Mouse (Mus musculus) stomach, postnatal 0 days (tissue): ENCODE measurements around the gene Manea. TPM values are rescaled to one million over a fixed set of nuclear protein-coding genes. Genes with fewer than 3 reads are reported as not detected.

Source experiments
- ATAC-seq: fragments of 200-750 bp; cut with Nextera tagmentation; 2 replicates; pipeline ENCODE4 v1.8.0; 2017; ENCODE audit not compliant: low FRiP score, low TSS enrichment
- DNase-seq: peaks from one replicate; pipeline ENCODE4 v3.0.0-alpha.2; 2016; ENCODE audit warnings: low spot score
- H3K27ac ChIP-seq: fragments of 300-500 bp; sonication (generic); replicated peaks from 2 replicates; pipeline ENCODE4 v1.5.1; 2014; ENCODE audit warnings: mild to moderate bottlenecking, control low read depth
- H3K27me3 ChIP-seq: fragments of 300-500 bp; sonication (generic); 2 replicates; pipeline ENCODE4 v1.6.1; 2014; ENCODE audit warnings: low read length; ENCODE audit not compliant: control insufficient read depth, insufficient read depth
- H3K36me3 ChIP-seq: fragments of 300-500 bp; sonication (generic); 2 replicates; pipeline ENCODE4 v1.6.1; 2014; ENCODE audit warnings: low read length, mixed read lengths; ENCODE audit not compliant: control insufficient read depth, insufficient read depth
- H3K4me1 ChIP-seq: fragments of 300-500 bp; sonication (generic); replicated peaks from 2 replicates; pipeline ENCODE4 v1.6.1; 2014; ENCODE audit warnings: antibody characterized with exemption; ENCODE audit not compliant: control insufficient read depth, insufficient read depth
- H3K4me2 ChIP-seq: fragments of 300-500 bp; sonication (generic); replicated peaks from 2 replicates; pipeline ENCODE4 v1.6.1; 2014; ENCODE audit warnings: low read depth, mild to moderate bottlenecking, control low read depth, moderate library complexity
- H3K4me3 ChIP-seq: fragments of 300-500 bp; sonication (generic); 2 replicates; pipeline ENCODE4 v1.5.1; 2014; ENCODE audit warnings: low read depth, low read length, control low read depth
- H3K9ac ChIP-seq: fragments of 300-500 bp; sonication (generic); 2 replicates; pipeline ENCODE4 v1.6.1; 2014; ENCODE audit warnings: mild to moderate bottlenecking, low read length, control low read depth, mixed read lengths
- H3K9me3 ChIP-seq: fragments of 300-500 bp; sonication (generic); 2 replicates; pipeline ENCODE4 v1.6.1; 2016; ENCODE audit warnings: low read length; ENCODE audit not compliant: control insufficient read depth
- CTCF ChIP-seq: IDR thresholded peaks from 2 replicates; pipeline ENCODE4 v1.5.1; 2016; ENCODE audit warnings: antibody characterized with exemption, low read depth, mild to moderate bottlenecking, moderate library complexity
- EP300 ChIP-seq: optimal IDR thresholded peaks from 2 replicates; pipeline ENCODE3; 2016; ENCODE audit warnings: antibody characterized with exemption
- WGBS: fragments of 180-500 bp; shearing (Covaris S2); extraction: QIAGEN DNeasy Blood & Tissue Kit; methylation state at CpG from one replicate; pipeline ENCODE4 v1.1.7; 2014; 5-methylcytosine and 5-hydroxymethylcytosine counted together
- polyA plus RNA-seq: library from polyadenylated mRNA; unstranded; fragments of >200 nt; fragmentation: Nextera tagmentation; extraction: Ambion mirVana; gene quantifications from 2 replicates; pipeline ENCODE4 v1.2.1, GENCODE M21; 2015

The Manea gene
- polyA plus RNA-seq: 4.2 and 4.7 TPM in 2 replicates

- H3K9ac ChIP-seq: peak within 1 kb of the TSS; percentile 88
- WGBS: 1% methylated on average over 45 of the region's 52 CpGs
Observed at GRCm38 (mm10) chr4:26346443-26347106, at the start of gene Manea. Gene Manea (minus strand): TSS chr4:26346891.

GRCm38 (mm10) chr4:26354616-26355015 lies 7.9 kb upstream of the Manea start:
- Histone ChIP-seq H3K27ac (no peak overlapping the region), H3K27me3 (no peaks in the 10 kb centered on the region), H3K36me3 (no peaks in the 10 kb centered on the region), H3K9ac (no peak overlapping the region), H3K4me3 (no peak overlapping the region), H3K4me1 (no peaks in the 10 kb centered on the region), H3K4me2 (no peak overlapping the region), H3K9me3 (no peaks in the 10 kb centered on the region)
- TF ChIP-seq CTCF: no peak
- no peak for TF ChIP-seq EP300
- DNase-seq: no peak
- 85% methylated on average over 2 of the region's 2 CpGs for WGBS
- no peak for ATAC-seq

More at GRCm38 (mm10) chr4:26346443-26347106, at the start of gene Manea:
- Histone ChIP-seq H3K4me1 (no peaks in the 10 kb centered on the region), H3K4me2 (peak within 1 kb of the TSS; percentile 61), H3K4me3 (peak within 1 kb of the TSS; percentile 80), H3K36me3 (no peaks in the 10 kb centered on the region), H3K27ac (peak within 1 kb of the TSS; percentile 91), H3K9me3 (no peaks in the 10 kb centered on the region), H3K27me3 (no peaks in the 10 kb centered on the region)
- ATAC-seq (peak; percentile 100), DNase-seq (peak; percentile 92)
- TF ChIP-seq EP300 (no peak), CTCF (peak; percentile 46)

GRCm38 (mm10) chr4:26353643-26354231 lies 7.0 kb upstream of the Manea start:
- WGBS: 31% methylated on average over 2 of the region's 2 CpGs

GRCm38 (mm10) chr4:26347239-26347638 lies 548 bp upstream of the Manea start:
- H3K36me3 ChIP-seq: no peaks in the 10 kb centered on the region
- ATAC-seq (no peak), DNase-seq (no peak)
- no peaks in the 10 kb centered on the region for H3K4me1 ChIP-seq
- H3K4me3 ChIP-seq: no peak overlapping the region
- TF ChIP-seq EP300 (no peak), CTCF (no peak)
- no peak overlapping the region for H3K4me2 ChIP-seq
- no peak overlapping the region for H3K9ac ChIP-seq
- H3K27ac ChIP-seq: no peak overlapping the region
- H3K27me3 ChIP-seq: no peaks in the 10 kb centered on the region
- H3K9me3 ChIP-seq: no peaks in the 10 kb centered on the region
- 37% methylated on average over 2 of the region's 2 CpGs for WGBS

More at GRCm38 (mm10) chr4:26353643-26354231, 7.0 kb upstream of the Manea start:
- DNase-seq: no peak
- Histone ChIP-seq H3K27ac (no peak overlapping the region), H3K4me2 (no peak overlapping the region), H3K4me3 (no peak overlapping the region), H3K27me3 (no peaks in the 10 kb centered on the region), H3K9ac (no peak overlapping the region), H3K36me3 (no peaks in the 10 kb centered on the region), H3K9me3 (no peaks in the 10 kb centered on the region), H3K4me1 (no peaks in the 10 kb centered on the region)
- ATAC-seq: no peak
- no peak for TF ChIP-seq EP300

DNA sequence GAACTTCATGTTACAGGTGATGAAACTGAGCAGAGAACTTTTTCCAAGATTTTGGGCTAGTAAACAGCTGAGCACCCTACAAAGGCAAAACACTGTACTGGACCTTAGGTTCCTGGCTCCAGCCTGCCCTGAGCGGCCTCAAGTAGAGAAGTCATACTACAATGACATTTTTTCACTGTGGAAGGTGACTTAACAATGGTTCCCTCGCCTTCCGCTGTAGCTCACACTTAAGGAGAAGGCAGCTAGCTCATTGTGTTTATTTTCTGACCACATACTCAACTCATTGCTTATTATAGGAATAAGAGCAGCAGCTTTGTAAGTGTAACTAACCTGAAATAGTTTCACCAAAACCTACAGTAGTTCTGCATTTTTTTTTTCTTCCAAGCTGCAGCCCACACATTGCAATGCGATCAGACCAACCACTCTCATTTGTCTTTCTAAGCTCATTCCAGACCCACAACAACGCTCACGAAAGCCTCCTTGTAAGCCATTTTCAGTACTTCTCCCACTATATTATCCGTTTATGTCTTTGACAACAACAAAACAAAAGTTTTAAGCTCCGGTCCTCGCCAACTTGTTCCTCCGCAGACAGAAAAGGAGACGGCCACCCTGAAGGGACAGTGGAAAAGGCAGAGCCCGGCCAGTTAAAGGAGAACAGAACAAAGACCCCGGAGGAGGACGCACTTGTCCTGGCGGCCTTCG lies 799 bp downstream of the Manea start:
- peak overlapping the region; percentile 61 for H3K4me2 ChIP-seq
- ATAC-seq: no peak
- peak overlapping the region; percentile 91 for H3K27ac ChIP-seq
- H3K4me3 ChIP-seq: peak overlapping the region; percentile 80
- no peaks in the 10 kb centered on the region for H3K36me3 ChIP-seq
- WGBS: 5% methylated on average over 16 of the region's 16 CpGs
- peak overlapping the region; percentile 88 for H3K9ac ChIP-seq
- no peaks in the 10 kb centered on the region for H3K4me1 ChIP-seq
- H3K9me3 ChIP-seq: no peaks in the 10 kb centered on the region
- no peak for DNase-seq
- no peak for TF ChIP-seq EP300
- TF ChIP-seq CTCF: no peak
- H3K27me3 ChIP-seq: no peaks in the 10 kb centered on the region
